Mouse (Mus musculus): ENCODE measurements around the gene Antxr2.

DNA sequence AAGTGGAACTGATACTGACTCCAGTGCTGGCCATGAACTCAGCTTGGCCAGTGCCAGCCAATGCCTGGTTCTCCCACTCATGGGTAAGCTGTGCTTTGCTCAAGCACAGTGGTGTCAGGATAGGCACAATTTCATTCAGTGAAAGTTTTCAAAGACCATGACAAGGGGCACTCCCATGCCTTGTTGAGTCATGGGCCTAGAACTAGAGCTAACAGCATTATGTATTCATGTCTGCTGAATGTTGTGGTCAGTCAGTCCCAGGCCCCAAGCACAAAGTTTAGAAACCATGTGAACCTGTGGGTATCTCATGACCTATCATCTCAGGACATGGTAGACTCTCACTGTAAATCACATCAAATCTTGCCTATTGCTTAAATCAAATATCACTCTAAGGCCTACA is 10.2 kb downstream of the Antxr2 start:
- TF ChIP-seq CTCF (IDR thresholded peaks at IDR 0.05; ENCODE audit: low read depth) = no peak
- no peak for TF ChIP-seq EP300 (optimal IDR thresholded peaks at IDR 0.05)
